Mouse (Mus musculus): ENCODE measurements at regions not wholly inside any gene's neighbourhood (a gene's known extent, or its start where the extent isn't known, plus 50 kb on each side); places are given as distances from the start of the nearest gene placed in this dataset.

GRCm38 (mm10) chr6:52439204-52439603 is 125.9 kb downstream of the Evx1 start:
- TF ChIP-seq GATA1 (IDR thresholded peaks at IDR 0.05; ENCODE audit: borderline replicate concordance, low read length) (no peak), FLI1 (IDR thresholded peaks at IDR 0.05; ENCODE audit: low read length) (no peak)

Measured in megakaryocyte, embryonic 14.5 days (primary cell).